Mouse (Mus musculus) MN1 (cell line): ENCODE data around the gene Atp1a1.

ENCODE experiments used
- DNase-seq: peaks from one replicate; pipeline ENCODE4 v3.0.0-alpha.2; 2016; ENCODE audit warnings: low spot score

Gene Atp1a1

DNA sequence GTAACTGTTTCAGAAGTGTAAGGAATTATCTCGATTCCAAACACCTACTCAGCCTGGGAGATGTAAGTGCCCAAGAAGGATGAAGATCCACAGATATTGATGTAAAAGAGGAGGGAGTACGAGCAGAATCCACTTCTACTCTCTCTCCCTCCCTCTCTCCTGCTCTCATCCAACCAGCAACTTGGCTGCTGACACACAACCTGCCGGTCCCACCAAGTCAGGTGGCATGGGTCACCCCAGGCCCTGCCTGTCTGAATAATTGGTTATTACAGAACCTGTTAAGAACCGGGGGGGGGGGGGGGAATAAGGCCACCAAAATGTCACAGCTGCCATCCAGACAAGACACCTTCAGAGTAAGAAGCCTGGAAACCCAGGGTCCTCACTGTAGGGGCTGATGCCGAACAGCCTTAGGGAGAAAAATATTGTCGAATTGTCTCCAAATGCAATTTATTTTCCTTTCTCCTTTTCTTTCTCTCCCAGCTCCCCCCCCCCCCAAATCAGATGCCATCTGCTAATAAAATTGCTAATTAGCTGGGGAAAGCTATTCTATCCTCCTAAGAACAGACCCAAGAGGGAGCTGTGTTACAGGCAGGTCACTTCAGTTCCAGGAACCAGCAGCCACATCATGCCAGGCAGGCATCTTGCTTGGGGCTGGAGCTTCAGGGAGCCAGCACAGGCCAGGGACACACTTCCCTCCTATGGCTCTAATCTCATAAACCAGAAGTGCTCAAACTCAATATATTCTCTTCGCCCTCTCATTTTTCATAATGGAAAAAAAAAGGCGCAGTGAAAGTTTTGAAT is 6.7 kb upstream of the Atp1a1 start:
- peak; percentile 78 for DNase-seq

DNA sequence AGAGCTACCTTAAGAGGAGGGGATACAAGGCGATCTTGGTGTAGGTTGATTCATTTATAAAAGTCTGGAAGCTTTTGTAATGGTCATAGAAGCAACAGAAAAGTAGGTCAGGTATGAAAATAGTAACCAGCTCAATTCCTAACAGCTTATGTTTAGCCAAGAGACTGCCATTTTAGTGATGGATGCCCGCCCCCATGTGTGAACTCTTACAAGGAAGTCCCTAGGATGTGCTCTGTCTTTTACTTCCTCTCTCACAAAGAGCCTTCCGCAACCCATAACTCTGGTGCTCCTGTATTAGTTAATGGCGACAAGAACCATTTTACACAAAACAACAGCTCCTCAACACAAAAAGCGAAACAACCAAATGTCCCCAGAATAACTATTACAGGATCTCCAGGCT is 4.8 kb upstream of the Atp1a1 start:
- DNase-seq: no peak

GRCm38 (mm10) chr3:101606861-101607455 is 2.5 kb upstream of the Atp1a1 start:
- DNase-seq: peak; percentile 36

GRCm38 (mm10) chr3:101605721-101606120 is 1.2 kb upstream of the Atp1a1 start:
- no peak for DNase-seq

DNA sequence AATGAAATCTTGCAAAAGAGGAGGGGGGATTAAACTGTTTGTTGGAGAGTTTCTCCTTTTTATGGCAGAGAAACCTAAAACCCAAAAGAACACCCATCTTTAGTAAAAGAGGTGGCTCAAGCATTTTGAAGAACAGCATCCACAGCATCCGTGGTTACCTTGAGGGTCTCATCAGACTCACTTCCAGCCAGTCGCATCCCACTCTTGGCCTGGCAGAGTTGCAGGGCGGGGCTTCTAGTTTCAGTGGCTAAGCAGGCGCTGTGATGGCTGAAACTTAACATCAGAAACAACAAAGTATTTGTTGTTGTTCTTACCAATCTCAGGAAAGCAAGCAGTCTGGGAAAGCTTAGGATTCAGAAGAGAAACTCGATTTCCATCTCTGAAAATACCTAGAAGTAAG is 807 bp upstream of the Atp1a1 start:
- DNase-seq: no peak

DNA sequence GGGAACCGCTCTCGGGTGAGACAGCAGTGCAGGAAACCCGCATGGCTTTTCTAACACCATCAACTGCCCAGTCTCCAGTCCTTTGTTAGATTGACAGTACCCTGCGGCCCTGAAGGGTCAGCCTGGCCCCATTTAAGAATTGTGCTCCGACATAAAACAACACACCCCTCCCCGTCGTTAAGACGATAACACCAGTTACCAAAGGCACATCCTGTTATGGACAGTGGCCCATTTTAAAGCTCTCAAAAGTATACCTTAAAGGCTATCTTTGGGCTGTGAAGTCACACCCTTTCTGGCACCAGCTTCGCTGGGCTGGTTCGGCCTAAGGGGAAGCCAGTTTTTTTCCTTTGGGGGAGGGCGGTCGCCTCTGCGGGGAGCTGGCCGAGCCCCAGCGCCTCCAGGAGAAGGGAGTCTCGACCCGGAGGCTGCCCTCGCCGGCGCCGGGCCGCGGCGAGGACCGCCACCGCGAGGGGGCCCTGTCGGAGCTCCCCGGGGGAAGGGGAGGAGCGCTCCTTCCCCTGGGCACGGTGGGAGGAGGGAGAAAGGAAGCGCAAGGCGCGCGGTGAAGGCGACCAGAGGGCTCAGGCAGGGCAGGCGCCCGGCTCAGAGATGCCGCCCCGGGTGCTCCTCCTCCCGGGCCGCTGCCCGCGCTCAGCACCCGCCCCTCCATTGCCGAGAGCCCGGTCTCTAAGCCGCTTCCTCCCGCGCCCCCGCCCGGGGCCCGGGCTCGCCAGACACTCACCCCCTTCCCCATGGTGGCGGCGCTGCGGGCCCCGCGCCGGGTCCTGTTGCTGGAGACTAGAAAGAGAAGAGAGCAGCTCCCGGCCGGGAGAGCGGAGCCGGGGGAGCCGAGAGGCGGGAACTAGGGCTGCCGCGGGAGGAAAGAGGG is 579 bp downstream of the Atp1a1 start:
- peak; percentile 85 for DNase-seq

- DNase-seq: no peak
These were observed 1.3 kb downstream of the Atp1a1 start for GRCm38 (mm10) chr3:101603194-101603593.

DNA sequence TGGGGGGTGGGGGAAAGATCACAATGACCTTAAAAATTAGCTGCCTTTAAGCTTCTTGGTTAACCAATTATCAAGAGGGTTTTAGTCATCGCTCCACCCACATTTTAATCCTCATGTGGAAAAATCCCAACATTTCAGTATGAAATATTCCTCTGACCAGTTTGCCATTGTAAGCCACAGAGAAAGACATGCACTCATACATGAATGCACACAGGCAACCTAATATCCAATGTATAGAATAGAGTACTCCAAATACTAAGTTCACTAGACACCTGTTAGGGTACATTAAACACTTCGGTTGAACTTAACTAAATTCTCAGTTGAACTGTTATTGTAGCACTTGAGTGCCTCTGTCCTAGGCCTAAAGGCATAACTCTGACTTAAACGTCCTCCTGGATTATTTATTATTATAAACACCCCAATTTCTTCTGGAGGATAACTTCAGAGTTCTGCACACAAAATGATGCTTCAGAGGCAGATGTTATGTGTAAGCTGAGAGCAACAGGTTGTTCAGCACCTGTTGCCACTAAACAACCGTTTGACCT is 1.9 kb downstream of the Atp1a1 start:
- no peak for DNase-seq

- DNase-seq: peak; percentile 20
These were observed 2.8 kb downstream of the Atp1a1 start for GRCm38 (mm10) chr3:101601687-101602086.

DNA sequence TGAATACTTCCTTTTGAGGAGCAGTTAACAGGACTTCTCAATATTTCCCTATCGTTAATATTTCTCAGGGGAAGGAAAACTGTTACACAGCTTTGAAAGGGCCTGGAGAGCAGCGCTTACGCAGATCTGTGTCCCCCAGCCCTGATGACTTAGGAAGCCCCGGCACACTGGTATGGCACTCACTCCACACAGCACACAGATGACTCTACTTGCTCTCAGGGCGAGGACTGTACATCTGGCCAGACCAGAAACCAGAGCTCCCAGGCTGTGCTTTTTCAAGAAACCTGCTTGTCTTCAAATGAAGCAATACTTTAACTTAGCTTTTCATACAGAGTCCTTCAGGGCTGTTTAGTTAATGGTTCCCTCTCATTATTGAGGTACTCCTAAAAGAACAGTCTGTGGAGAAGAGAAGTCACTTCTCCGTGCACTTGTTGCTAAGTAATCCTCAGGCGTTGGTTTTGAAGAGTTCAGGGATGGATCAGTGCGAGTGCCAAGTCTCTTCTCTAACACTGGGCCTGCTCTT is 3.4 kb downstream of the Atp1a1 start:
- peak; percentile 28 for DNase-seq

DNA sequence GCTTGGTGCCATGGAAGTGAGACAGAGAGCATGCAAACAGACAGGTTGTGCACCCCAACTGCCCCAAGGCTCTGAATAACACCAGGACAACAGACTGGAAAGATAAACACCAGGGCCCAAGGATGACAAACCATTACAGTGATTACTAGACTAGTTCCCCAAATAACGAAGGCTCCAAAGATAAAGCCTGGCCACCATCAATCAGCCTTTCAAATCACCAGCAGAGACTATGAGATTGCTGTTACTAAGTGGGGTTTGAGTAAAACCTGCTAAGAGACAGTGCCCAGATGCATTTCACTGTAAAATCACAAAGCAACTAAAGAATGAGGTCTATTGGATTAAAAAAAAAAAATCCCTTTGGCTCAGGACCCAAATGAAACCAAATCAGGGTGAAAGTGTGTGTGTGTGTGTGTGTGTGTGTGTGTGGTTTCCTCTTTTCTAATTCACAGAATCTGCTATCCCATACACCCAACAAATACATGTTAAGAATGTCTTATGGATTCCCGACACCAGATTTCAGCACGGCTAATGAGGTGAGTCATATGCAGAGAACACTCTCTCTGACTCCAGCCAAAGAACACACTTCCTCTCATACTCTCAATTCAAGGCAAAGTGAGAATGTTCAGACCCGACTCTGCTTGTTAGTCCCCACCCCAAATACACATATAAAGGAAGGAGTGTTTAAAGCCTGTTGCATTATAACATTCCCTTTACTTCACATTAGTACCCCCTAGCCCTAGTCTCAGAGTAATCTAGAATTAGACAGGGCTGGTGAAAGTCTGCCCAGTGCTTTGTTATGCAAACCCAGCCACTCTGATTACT is 4.4 kb downstream of the Atp1a1 start:
- peak; percentile 67 for DNase-seq

- no peak for DNase-seq
These were observed 5.1 kb downstream of the Atp1a1 start for GRCm38 (mm10) chr3:101599191-101599919.

DNA sequence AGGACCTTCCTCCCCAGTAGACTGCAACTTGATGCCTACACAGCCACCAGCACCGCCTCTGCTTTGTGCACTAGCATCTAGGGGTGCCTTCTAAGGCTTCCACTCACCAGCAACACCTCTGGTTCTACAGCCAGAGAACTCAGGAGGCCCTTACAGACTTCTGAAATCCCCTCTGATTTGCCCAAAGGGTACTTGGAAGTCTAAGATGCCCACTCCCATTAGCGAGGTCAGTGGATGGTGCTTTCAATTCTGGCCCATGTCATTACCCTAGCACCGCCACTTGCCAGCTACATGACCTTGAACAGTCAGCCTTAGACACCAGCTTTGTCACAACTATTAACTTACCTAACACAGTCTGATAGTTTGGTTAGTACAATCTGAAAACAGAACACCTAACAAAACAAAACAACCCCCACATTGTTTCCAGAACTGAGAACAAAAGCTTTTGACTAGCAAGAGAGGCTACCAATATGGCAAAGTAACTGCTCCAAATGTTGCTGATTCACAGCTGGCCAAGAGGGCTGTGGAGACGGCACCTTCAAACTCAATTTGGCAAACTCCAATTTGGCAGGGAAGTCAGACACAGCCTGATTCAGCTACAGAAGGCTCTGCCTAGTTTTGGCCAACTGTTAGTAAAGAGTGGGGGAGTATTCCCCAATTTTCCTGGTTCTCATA is 6.1 kb downstream of the Atp1a1 start:
- DNase-seq: no peak

DNA sequence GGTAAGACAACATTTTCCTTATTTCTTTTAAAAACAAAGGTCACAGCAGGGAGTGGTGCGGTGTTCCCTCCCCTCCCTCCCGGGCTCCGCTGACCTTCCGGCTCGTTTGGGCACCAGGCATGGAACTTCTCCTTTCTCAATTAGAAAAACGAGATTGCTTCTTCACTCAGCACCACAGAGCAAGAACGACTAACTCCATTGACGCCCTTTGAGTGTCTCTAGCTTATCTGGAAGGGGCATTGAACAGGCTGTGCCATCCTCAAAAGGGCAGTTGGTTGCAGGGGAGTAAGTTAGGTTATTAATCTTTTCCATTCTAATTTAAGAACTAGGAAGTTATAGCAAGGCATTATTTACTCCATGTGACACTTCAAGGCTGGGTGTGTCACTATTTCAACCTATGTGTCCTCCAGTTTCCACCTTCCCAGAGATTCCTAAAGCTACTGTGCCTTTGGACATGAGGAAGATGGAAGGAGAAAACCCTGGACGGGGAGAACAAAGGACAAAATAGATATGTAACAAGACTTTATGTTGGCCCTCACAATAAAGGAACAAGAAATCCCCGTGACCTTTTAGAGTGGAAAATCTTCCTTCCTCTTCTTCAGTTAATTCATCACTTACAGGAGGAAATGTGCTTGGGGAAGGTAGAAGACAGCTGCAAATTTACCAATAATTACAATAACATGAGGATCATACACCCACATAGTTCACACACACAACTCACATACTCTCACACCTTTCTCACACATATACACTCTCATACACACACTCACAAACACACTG is 7.0 kb downstream of the Atp1a1 start:
- DNase-seq: no peak

DNA sequence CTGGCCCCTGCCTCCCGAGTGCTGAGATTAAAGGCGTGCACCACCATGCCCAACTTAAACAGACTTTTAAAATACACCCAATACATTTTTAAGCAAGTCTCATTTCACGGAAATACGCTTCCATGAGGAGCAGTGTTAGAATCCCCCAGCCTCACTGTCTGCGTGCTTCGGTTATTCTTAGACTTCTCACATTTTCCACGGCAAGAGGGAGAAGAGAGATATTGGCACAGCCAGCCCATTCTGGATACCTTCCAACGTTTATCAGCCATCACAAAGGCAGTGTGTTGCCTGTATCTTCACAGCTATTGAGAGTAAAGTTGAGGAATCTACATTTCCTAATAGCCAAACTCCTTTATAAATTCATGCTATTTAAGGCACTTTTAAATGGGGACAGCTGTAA is 7.8 kb downstream of the Atp1a1 start:
- DNase-seq: no peak

DNA sequence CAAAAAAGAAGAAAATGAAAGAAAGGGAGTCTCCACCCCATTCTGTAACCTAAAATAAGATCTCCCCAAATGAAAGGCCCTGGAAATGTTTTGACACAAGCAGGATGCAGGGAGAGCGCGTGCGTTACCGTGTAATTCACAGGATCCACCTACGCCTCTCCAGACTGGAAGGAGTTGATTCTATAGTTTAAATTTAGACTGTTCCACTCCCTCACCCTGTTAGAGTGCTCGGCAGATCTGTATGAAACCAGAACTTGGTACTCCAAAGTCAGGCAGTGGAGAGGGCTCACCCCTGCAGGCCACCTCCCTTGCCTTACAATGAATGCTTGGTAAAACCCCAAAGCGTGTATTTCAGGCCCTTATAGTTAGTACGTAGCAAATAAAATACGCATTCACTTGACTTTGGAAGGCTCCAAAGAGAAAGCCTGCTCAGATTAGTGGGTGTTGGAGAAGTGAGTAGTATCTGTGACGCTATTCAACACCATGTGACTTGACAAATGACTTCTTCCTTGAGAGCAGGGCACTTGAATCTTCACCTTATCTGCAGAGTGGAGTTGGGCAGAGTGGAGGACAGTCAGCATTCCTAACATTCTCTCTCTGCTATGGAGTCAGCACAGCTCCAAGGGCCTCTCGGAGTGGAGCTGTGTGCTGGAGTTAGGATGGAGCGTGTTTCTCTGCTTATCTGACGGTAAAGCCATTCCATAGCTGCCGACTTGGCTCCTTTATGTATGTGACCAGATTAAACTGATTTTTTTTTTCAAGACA is 8.4 kb downstream of the Atp1a1 start:
- DNase-seq: no peak

DNA sequence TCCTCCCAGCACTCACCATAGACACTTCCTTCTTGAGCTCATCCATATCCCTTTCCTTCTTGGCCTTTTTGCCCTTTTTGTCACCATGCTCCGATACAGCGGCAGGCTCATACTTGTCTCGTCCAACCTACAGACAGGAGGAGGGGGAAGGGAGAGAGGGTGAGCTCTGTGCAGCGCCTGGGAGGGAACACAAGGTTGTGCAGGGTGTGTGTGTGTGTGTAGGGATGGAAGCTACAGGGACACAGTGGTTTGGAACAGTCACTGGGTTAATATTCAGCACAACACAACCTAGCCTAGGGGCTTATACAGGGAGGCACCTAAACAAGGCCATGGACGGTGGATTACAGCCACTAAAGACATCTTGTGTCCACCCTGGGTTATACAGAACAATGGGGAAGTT is 9.5 kb downstream of the Atp1a1 start:
- no peak for DNase-seq

- no peak for DNase-seq
These were observed 11.2 kb downstream of the Atp1a1 start for GRCm38 (mm10) chr3:101593266-101593651.
